Mouse (Mus musculus) neutrophil, adult 59 days (primary cell): ENCODE measurements around the gene Bmp2k. TPM values are rescaled to one million over a fixed set of nuclear protein-coding genes. Genes with fewer than 3 reads are reported as not detected.

ENCODE experiments used
- total RNA-seq, 2 experiments: library from RNA; stranded (reverse); gene quantifications; 1 replicate in 1 of 2; 2 replicates in 1 of 2; pipeline ENCODE4 v1.2.4; 2023

The Bmp2k gene
- 10 to 100 TPM; 29.9 to 30.4 TPM for total RNA-seq

DNA sequence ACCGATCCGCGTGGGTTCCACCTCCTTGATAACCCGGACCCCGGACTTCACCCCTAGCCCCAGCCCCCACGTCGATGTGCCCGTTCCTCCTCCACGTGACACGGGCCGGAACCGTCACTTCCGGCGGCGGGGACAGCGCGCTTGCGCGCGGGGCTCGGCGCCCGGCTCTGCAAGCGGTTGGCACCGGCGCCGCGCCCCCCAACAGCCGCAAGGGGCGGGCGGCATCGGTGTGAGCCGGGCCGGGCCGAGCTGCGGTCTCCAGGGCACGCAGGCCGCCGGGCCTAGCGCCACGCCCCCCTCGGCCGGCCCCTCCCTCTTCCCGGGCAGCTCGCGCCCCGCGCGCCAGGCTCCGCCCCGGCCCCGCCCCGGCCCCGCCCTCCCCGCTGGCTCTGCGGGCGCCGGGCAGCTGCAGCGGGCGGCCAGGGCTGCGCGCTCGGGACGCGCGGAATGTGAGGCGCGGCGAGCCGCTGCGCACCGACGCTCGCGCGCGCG, at the start of gene Bmp2k:
Gene Bmp2k, plus strand, starts transcription at position 380 of the 492 bp plus-strand sequence.

DNA sequence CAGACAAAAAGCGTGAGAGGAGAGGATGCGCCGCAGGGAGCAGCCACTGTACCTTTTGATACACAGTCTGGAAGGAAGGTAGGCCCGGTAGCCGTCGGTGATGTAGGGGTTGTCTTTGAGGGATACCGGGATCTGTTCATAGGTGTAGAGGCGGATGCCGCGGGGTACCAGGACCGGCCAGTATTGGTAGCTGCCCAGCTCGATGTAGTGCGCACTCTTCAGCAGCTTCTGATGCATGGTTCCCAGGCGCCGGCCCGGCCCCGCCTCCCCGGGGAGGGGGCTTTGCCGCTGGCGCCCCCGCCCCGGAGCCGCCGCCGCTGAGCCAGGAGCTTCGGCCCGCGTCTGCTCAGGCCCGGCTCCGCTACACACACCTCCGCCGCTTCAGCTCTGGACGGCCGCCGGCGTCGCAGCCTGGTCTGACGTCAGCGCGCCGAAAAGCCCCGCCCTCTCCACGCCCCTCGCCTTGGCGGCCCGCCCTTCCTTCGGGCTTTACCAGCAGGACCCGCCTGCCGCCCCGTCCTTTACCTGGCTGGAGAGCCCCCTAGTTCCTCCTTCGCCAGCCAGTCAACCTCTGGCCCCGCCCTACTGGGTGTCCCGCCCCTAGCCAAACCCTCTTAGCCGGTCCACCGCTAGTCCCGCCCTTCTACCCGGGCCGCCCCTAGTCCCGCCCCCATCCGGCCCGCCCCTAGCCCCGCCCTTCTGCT, 113.9 kb downstream of the Bmp2k start, which contains the start of gene Paqr3:
Gene Paqr3, minus strand, starts transcription at position 390 of the 704 bp plus-strand sequence.

Other genes with a start within 250 kb of the Bmp2k start
- 100 to 1,000 TPM; 207 to 231 TPM for gene Anxa3, start 204.3 kb upstream of the Bmp2k start, total RNA-seq
- 1 to 10 TPM; 6.2 to 7.0 TPM for gene Paqr3, start 113.9 kb downstream of the Bmp2k start, total RNA-seq